Mouse (Mus musculus): ENCODE data around the gene Eif2ak3. TPM values are rescaled to one million over a fixed set of nuclear protein-coding genes. Genes with fewer than 3 reads are reported as not detected.

Eif2ak3 gene
- polyA plus RNA-seq (2015; fragmentation: Illumina TruSeq; extraction: RNeasy Lipid Tissue Mini Kit (QIAGEN cat#74804); ENCODE audit: insufficient read depth, low read depth, low replicate concordance), result 21.0 TPM

GRCm38 (mm10) chr6:70844002-70844804 lies at the start of gene Eif2ak3:
Eif2ak3 (plus strand) TSS chr6:70844515.

GRCm38 (mm10) chr6:70918827-70919226 lies 74.5 kb downstream of the Eif2ak3 start, which contains the start of gene Tex37:
Tex37 (minus strand) TSS chr6:70918927.

Other genes starting within 250 kb of the Eif2ak3 start
- 4.6 TPM for gene Rpia, start 52.3 kb upstream of the Eif2ak3 start, polyA plus RNA-seq (2015; fragmentation: Illumina TruSeq; extraction: RNeasy Lipid Tissue Mini Kit (QIAGEN cat#74804); ENCODE audit: insufficient read depth, low read depth, low replicate concordance)
- gene Tex37, start 74.4 kb downstream of the Eif2ak3 start, polyA plus RNA-seq (2015; fragmentation: Illumina TruSeq; extraction: RNeasy Lipid Tissue Mini Kit (QIAGEN cat#74804); ENCODE audit: insufficient read depth, low read depth, low replicate concordance), result not detected
- gene Foxi3, start 112.0 kb downstream of the Eif2ak3 start, polyA plus RNA-seq (2015; fragmentation: Illumina TruSeq; extraction: RNeasy Lipid Tissue Mini Kit (QIAGEN cat#74804); ENCODE audit: insufficient read depth, low read depth, low replicate concordance), result not detected

All from pancreas, adult 10 weeks (tissue).